Mouse (Mus musculus): ENCODE measurements at regions not wholly inside any gene's neighbourhood (a gene's known extent, or its start where the extent isn't known, plus 50 kb on each side); places are given as distances from the start of the nearest gene placed in this dataset.
A peak's percentile ranks its signal among the peaks of the same experiment; 100 is the strongest.

DNA sequence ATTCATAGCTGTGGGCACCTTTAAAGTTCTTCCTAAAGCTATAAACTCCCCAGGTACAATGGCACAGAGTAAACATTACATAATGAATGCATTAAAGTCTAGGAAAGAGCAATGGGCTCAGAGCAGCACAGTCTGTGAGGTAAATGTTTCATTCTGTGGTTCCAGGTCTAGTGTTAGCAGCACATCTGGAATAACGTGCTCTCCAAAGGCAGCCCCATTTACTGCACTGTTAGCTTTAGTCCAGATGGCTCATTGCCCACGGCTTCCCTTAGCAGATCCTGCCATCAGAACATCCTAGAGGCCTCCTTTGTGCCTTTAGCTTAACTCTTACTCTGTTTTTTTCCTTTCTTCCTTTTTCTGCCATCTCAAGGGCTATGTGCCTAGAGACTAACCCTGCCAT is 87.7 kb upstream of the Tspan7 start:
- WGBS: 77% methylated on average over 2 of the region's 2 CpGs
- Histone ChIP-seq H3K4me1 (ENCODE audit: insufficient read depth) (no peaks in the 10 kb centered on the region), H3K27ac (ENCODE audit: low read depth, low read length) (no peak overlapping the region), H3K4me2 (ENCODE audit: low read depth) (no peak overlapping the region), H3K9me3 (ENCODE audit: low read length) (no peaks in the 10 kb centered on the region), H3K4me3 (ENCODE audit: low read depth, low read length) (no peak overlapping the region), H3K36me3 (ENCODE audit: insufficient read depth) (no peaks in the 10 kb centered on the region), H3K27me3 (ENCODE audit: insufficient read depth, low read length) (no peaks in the 10 kb centered on the region), H3K9ac (no peak overlapping the region)
- ATAC-seq: no peak
- no peak for DNase-seq
- no peak for TF ChIP-seq CTCF (IDR thresholded peaks at IDR 0.05; ENCODE audit: low read depth)

GRCm38 (mm10) chrX:10411238-10411637 is 73.7 kb upstream of the Tspan7 start:
- peak; percentile 11 for DNase-seq
- no peak overlapping the region for H3K27ac ChIP-seq (ENCODE audit: low read depth, low read length)
- no peaks in the 10 kb centered on the region for H3K27me3 ChIP-seq (ENCODE audit: insufficient read depth, low read length)
- H3K4me3 ChIP-seq (ENCODE audit: low read depth, low read length): no peak overlapping the region
- no peak overlapping the region for H3K9ac ChIP-seq
- no peaks in the 10 kb centered on the region for H3K36me3 ChIP-seq (ENCODE audit: insufficient read depth)
- TF ChIP-seq CTCF (IDR thresholded peaks at IDR 0.05; ENCODE audit: low read depth): no peak
- H3K4me2 ChIP-seq (ENCODE audit: low read depth): no peak overlapping the region
- no peaks in the 10 kb centered on the region for H3K4me1 ChIP-seq (ENCODE audit: insufficient read depth)
- ATAC-seq: no peak; the same call in 1 of the 2 replicates
- no peaks in the 10 kb centered on the region for H3K9me3 ChIP-seq (ENCODE audit: low read length)
- WGBS: 28% methylated on average over 4 of the region's 4 CpGs

GRCm38 (mm10) chrX:10422440-10422839 is 62.5 kb upstream of the Tspan7 start:
- Histone ChIP-seq H3K27ac (ENCODE audit: low read depth, low read length) (no peak overlapping the region), H3K9ac (no peak overlapping the region), H3K4me2 (ENCODE audit: low read depth) (no peak overlapping the region), H3K36me3 (ENCODE audit: insufficient read depth) (no peaks in the 10 kb centered on the region), H3K4me1 (ENCODE audit: insufficient read depth) (no peaks in the 10 kb centered on the region), H3K9me3 (ENCODE audit: low read length) (no peaks in the 10 kb centered on the region), H3K4me3 (ENCODE audit: low read depth, low read length) (no peak overlapping the region), H3K27me3 (ENCODE audit: insufficient read depth, low read length) (no peaks in the 10 kb centered on the region)
- ATAC-seq: peak; percentile 25; the same call in 1 of the 2 replicates
- DNase-seq: peak; percentile 26
- TF ChIP-seq CTCF (IDR thresholded peaks at IDR 0.05; ENCODE audit: low read depth): no peak
- 49% methylated on average over 2 of the region's 2 CpGs for WGBS

Measured in forebrain, postnatal 0 days (tissue).